Mouse (Mus musculus): Measurements from ENCODE around the gene Fcer1g. TPM values are rescaled to one million over a fixed set of nuclear protein-coding genes. Genes with fewer than 3 reads are reported as not detected.
A peak's percentile ranks its signal among the peaks of the same experiment; 100 is the strongest.

The Fcer1g gene
- polyA plus RNA-seq, 1 experiment from 2014 or later, result 55.3 TPM

GRCm38 (mm10) chr1:171239992-171240744 is 6.0 kb upstream of the Fcer1g start:
- no peak for DNase-seq (ENCODE audit: low spot score)
- ATAC-seq (replicated peaks; ENCODE audit: low FRiP score, low TSS enrichment, low read depth), result no peak
- Histone ChIP-seq H3K4me3 (ENCODE audit: low read depth, low read length) (no peak overlapping the region), H3K9me3 (ENCODE audit: control insufficient read depth, low read length) (no peaks in the 10 kb centered on the region), H3K9ac (ENCODE audit: low read length) (no peak overlapping the region), H3K4me2 (ENCODE audit: low read length) (no peak overlapping the region), H3K36me3 (ENCODE audit: control insufficient read depth, insufficient read depth, low read length) (peaks cover 91% of the 10 kb centered on the region), H3K4me1 (replicated peaks; ENCODE audit: control insufficient read depth, insufficient read depth, low read length) (no peaks in the 10 kb centered on the region; the same call in 1 of the 2 replicates), H3K27me3 (replicated peaks; ENCODE audit: control insufficient read depth, insufficient read depth, low read length) (no peaks in the 10 kb centered on the region), H3K27ac (ENCODE audit: low read depth) (no peak overlapping the region)
- 74% methylated on average over 15 of the region's 15 CpGs for WGBS

GRCm38 (mm10) chr1:171238463-171238862 is 4.3 kb upstream of the Fcer1g start:
- Histone ChIP-seq H3K36me3 (ENCODE audit: control insufficient read depth, insufficient read depth, low read length) (peaks cover 96% of the 10 kb centered on the region), H3K4me2 (ENCODE audit: low read length) (no peak overlapping the region), H3K4me3 (ENCODE audit: low read depth, low read length) (no peak overlapping the region), H3K27me3 (replicated peaks; ENCODE audit: control insufficient read depth, insufficient read depth, low read length) (no peaks in the 10 kb centered on the region), H3K27ac (ENCODE audit: low read depth) (no peak overlapping the region), H3K9me3 (ENCODE audit: control insufficient read depth, low read length) (no peaks in the 10 kb centered on the region), H3K9ac (ENCODE audit: low read length) (no peak overlapping the region), H3K4me1 (replicated peaks; ENCODE audit: control insufficient read depth, insufficient read depth, low read length) (no peaks in the 10 kb centered on the region)
- ATAC-seq (replicated peaks; ENCODE audit: low FRiP score, low TSS enrichment, low read depth) (peak; percentile 56), DNase-seq (ENCODE audit: low spot score) (peak; percentile 72)
- WGBS, result 67% methylated on average over 14 of the region's 14 CpGs

- DNase-seq (ENCODE audit: low spot score) (no peak), ATAC-seq (replicated peaks; ENCODE audit: low FRiP score, low TSS enrichment, low read depth) (no peak)
- 49% methylated on average over 6 of the region's 6 CpGs for WGBS
- Histone ChIP-seq H3K27ac (ENCODE audit: low read depth) (no peak overlapping the region), H3K27me3 (replicated peaks; ENCODE audit: control insufficient read depth, insufficient read depth, low read length) (no peaks in the 10 kb centered on the region), H3K9me3 (ENCODE audit: control insufficient read depth, low read length) (no peaks in the 10 kb centered on the region), H3K4me1 (replicated peaks; ENCODE audit: control insufficient read depth, insufficient read depth, low read length) (no peaks in the 10 kb centered on the region), H3K4me3 (ENCODE audit: low read depth, low read length) (no peak overlapping the region), H3K4me2 (ENCODE audit: low read length) (no peak overlapping the region), H3K9ac (ENCODE audit: low read length) (no peak overlapping the region), H3K36me3 (ENCODE audit: control insufficient read depth, insufficient read depth, low read length) (peaks cover 89% of the 10 kb centered on the region)
Observed at GRCm38 (mm10) chr1:171237438-171237837, 3.3 kb upstream of the Fcer1g start.

- no peaks in the 10 kb centered on the region for H3K9me3 ChIP-seq (ENCODE audit: control insufficient read depth, low read length)
- no peaks in the 10 kb centered on the region for H3K27me3 ChIP-seq (replicated peaks; ENCODE audit: control insufficient read depth, insufficient read depth, low read length)
- H3K4me3 ChIP-seq (ENCODE audit: low read depth, low read length), result no peak overlapping the region
- H3K36me3 ChIP-seq (ENCODE audit: control insufficient read depth, insufficient read depth, low read length), result peaks cover 76% of the 10 kb centered on the region
- no peak overlapping the region for H3K4me2 ChIP-seq (ENCODE audit: low read length)
- no peak for ATAC-seq (replicated peaks; ENCODE audit: low FRiP score, low TSS enrichment, low read depth)
- H3K27ac ChIP-seq (ENCODE audit: low read depth), result no peak overlapping the region
- no peak for DNase-seq (ENCODE audit: low spot score)
- no peaks in the 10 kb centered on the region for H3K4me1 ChIP-seq (replicated peaks; ENCODE audit: control insufficient read depth, insufficient read depth, low read length)
- H3K9ac ChIP-seq (ENCODE audit: low read length), result no peak overlapping the region
- WGBS, result 81% methylated on average over 4 of the region's 4 CpGs
Observed at GRCm38 (mm10) chr1:171235791-171236190, 1.6 kb upstream of the Fcer1g start.

- no peak for ATAC-seq (replicated peaks; ENCODE audit: low FRiP score, low TSS enrichment, low read depth)
- 77% methylated on average over 4 of the region's 4 CpGs for WGBS
- DNase-seq (ENCODE audit: low spot score), result no peak
- H3K27ac ChIP-seq (ENCODE audit: low read depth), result no peak overlapping the region; the same call in 1 of the 2 replicates
- H3K4me2 ChIP-seq (ENCODE audit: low read length), result no peak overlapping the region
- no peaks in the 10 kb centered on the region for H3K27me3 ChIP-seq (replicated peaks; ENCODE audit: control insufficient read depth, insufficient read depth, low read length)
- H3K4me3 ChIP-seq (ENCODE audit: low read depth, low read length), result no peak overlapping the region
- no peaks in the 10 kb centered on the region for H3K9me3 ChIP-seq (ENCODE audit: control insufficient read depth, low read length)
- no peaks in the 10 kb centered on the region for H3K4me1 ChIP-seq (replicated peaks; ENCODE audit: control insufficient read depth, insufficient read depth, low read length)
- peaks cover 64% of the 10 kb centered on the region for H3K36me3 ChIP-seq (ENCODE audit: control insufficient read depth, insufficient read depth, low read length)
- no peak overlapping the region for H3K9ac ChIP-seq (ENCODE audit: low read length)
Observed at GRCm38 (mm10) chr1:171234538-171234937, 373 bp upstream of the Fcer1g start.

- peaks cover 49% of the 10 kb centered on the region for H3K36me3 ChIP-seq (ENCODE audit: control insufficient read depth, insufficient read depth, low read length)
- no peak overlapping the region for H3K27ac ChIP-seq (ENCODE audit: low read depth)
- ATAC-seq (replicated peaks; ENCODE audit: low FRiP score, low TSS enrichment, low read depth), result no peak
- DNase-seq (ENCODE audit: low spot score), result no peak
- H3K4me3 ChIP-seq (ENCODE audit: low read depth, low read length), result no peak overlapping the region
- H3K4me1 ChIP-seq (replicated peaks; ENCODE audit: control insufficient read depth, insufficient read depth, low read length), result no peaks in the 10 kb centered on the region
- H3K9me3 ChIP-seq (ENCODE audit: control insufficient read depth, low read length), result no peaks in the 10 kb centered on the region
- H3K4me2 ChIP-seq (ENCODE audit: low read length), result no peak overlapping the region
- no peaks in the 10 kb centered on the region for H3K27me3 ChIP-seq (replicated peaks; ENCODE audit: control insufficient read depth, insufficient read depth, low read length)
- H3K9ac ChIP-seq (ENCODE audit: low read length), result no peak overlapping the region
- 79% methylated on average over 12 of the region's 12 CpGs for WGBS
Observed at GRCm38 (mm10) chr1:171232800-171233730, 1.1 kb downstream of the Fcer1g start.

GRCm38 (mm10) chr1:171232348-171232747 is 1.8 kb downstream of the Fcer1g start:
- no peak overlapping the region for H3K4me3 ChIP-seq (ENCODE audit: low read depth, low read length)
- ATAC-seq (replicated peaks; ENCODE audit: low FRiP score, low TSS enrichment, low read depth), result no peak
- H3K27ac ChIP-seq (ENCODE audit: low read depth), result no peak overlapping the region
- H3K4me1 ChIP-seq (replicated peaks; ENCODE audit: control insufficient read depth, insufficient read depth, low read length), result no peaks in the 10 kb centered on the region
- peaks cover 42% of the 10 kb centered on the region for H3K36me3 ChIP-seq (ENCODE audit: control insufficient read depth, insufficient read depth, low read length)
- no peak for DNase-seq (ENCODE audit: low spot score)
- no peaks in the 10 kb centered on the region for H3K27me3 ChIP-seq (replicated peaks; ENCODE audit: control insufficient read depth, insufficient read depth, low read length)
- H3K9ac ChIP-seq (ENCODE audit: low read length), result no peak overlapping the region
- no peak overlapping the region for H3K4me2 ChIP-seq (ENCODE audit: low read length)
- 84% methylated on average over 5 of the region's 5 CpGs for WGBS
- no peaks in the 10 kb centered on the region for H3K9me3 ChIP-seq (ENCODE audit: control insufficient read depth, low read length)

GRCm38 (mm10) chr1:171231844-171232243 is 2.3 kb downstream of the Fcer1g start:
- 69% methylated on average over 4 of the region's 4 CpGs for WGBS
- H3K4me1 ChIP-seq (replicated peaks; ENCODE audit: control insufficient read depth, insufficient read depth, low read length), result no peaks in the 10 kb centered on the region
- H3K27ac ChIP-seq (ENCODE audit: low read depth), result no peak overlapping the region
- H3K36me3 ChIP-seq (ENCODE audit: control insufficient read depth, insufficient read depth, low read length), result peaks cover 37% of the 10 kb centered on the region
- no peak overlapping the region for H3K4me3 ChIP-seq (ENCODE audit: low read depth, low read length)
- DNase-seq (ENCODE audit: low spot score) (no peak), ATAC-seq (replicated peaks; ENCODE audit: low FRiP score, low TSS enrichment, low read depth) (no peak)
- no peaks in the 10 kb centered on the region for H3K9me3 ChIP-seq (ENCODE audit: control insufficient read depth, low read length)
- H3K9ac ChIP-seq (ENCODE audit: low read length), result no peak overlapping the region
- no peaks in the 10 kb centered on the region for H3K27me3 ChIP-seq (replicated peaks; ENCODE audit: control insufficient read depth, insufficient read depth, low read length)
- no peak overlapping the region for H3K4me2 ChIP-seq (ENCODE audit: low read length)
